Mouse (Mus musculus) midbrain, embryonic 15.5 days (tissue): ENCODE results near the gene Rsf1. TPM values are rescaled to one million over a fixed set of nuclear protein-coding genes. Genes with fewer than 3 reads are reported as not detected.

Source experiments
- ATAC-seq: fragments of 200-750 bp; cut with Nextera tagmentation; replicated peaks from 2 replicates; pipeline ENCODE4 v1.8.0; 2017; ENCODE audit warnings: moderate TSS enrichment
- H3K27ac ChIP-seq: fragments of 300-500 bp; sonication (generic); 2 replicates; pipeline ENCODE4 v1.5.1; 2015; ENCODE audit warnings: mild to moderate bottlenecking, inconsistent platforms
- H3K27me3 ChIP-seq: fragments of 300-500 bp; sonication (generic); replicated peaks from 2 replicates; pipeline ENCODE4 v1.6.1; 2015; ENCODE audit warnings: inconsistent platforms
- H3K36me3 ChIP-seq: fragments of 300-500 bp; sonication (generic); replicated peaks from 2 replicates; pipeline ENCODE4 v1.6.1; 2015; ENCODE audit warnings: inconsistent platforms
- H3K4me1 ChIP-seq: fragments of 300-500 bp; sonication (generic); 2 replicates; pipeline ENCODE4 v1.6.1; 2015; ENCODE audit warnings: inconsistent platforms
- H3K4me2 ChIP-seq: fragments of 300-500 bp; sonication (generic); 2 replicates; pipeline ENCODE4 v1.6.1; 2015; ENCODE audit warnings: inconsistent platforms, mild to moderate bottlenecking, moderate library complexity
- H3K4me3 ChIP-seq: fragments of 300-500 bp; sonication (generic); 2 replicates; pipeline ENCODE4 v1.5.1; 2015; ENCODE audit warnings: mild to moderate bottlenecking, inconsistent platforms
- H3K9ac ChIP-seq: fragments of 300-500 bp; sonication (generic); 2 replicates; pipeline ENCODE4 v1.6.1; 2015; ENCODE audit warnings: mild to moderate bottlenecking, inconsistent platforms
- H3K9me3 ChIP-seq: fragments of 300-500 bp; sonication (generic); 2 replicates; pipeline ENCODE4 v1.6.1; 2016; ENCODE audit warnings: inconsistent platforms
- WGBS: fragments of 180-500 bp; shearing (Covaris S2); methylation state at CpG from one replicate; pipeline ENCODE4 v1.1.7; 2015; ENCODE audit warnings: mixed read lengths; 5-methylcytosine and 5-hydroxymethylcytosine counted together
- polyA plus RNA-seq: library from polyadenylated mRNA; unstranded; fragments of >200 nt; fragmentation: Nextera tagmentation; extraction: Ambion mirVana; gene quantifications from 2 replicates; pipeline ENCODE4 v1.2.1, GENCODE M21; 2015

The Rsf1 gene
- polyA plus RNA-seq, 1 experiment from 2014 or later: 30.1 TPM

DNA sequence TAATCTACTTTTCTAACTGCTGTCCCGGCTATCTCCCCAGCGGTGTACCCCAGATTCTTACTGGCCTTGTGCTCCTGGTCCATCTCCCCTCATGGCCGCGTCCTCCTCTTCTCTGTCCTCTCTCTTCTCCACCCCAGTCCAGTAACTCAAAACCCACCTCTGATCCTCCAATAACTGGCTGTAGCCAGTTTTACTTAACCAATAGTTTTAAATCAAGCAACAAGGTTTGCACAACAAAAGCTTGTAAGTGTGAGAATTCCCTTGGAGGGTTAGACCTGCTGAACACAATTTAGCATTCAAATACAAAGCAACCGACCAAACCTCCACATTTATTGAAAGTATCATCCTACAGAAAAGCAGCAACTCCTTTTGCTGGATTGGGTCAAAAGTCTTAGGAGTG, 68.0 kb downstream of the Rsf1 start:
- Histone ChIP-seq H3K4me3 (no peak overlapping the region), H3K27ac (no peak overlapping the region), H3K27me3 (no peaks in the 10 kb centered on the region), H3K4me2 (no peak overlapping the region), H3K9ac (no peak overlapping the region), H3K9me3 (no peaks in the 10 kb centered on the region), H3K36me3 (no peaks in the 10 kb centered on the region), H3K4me1 (0 out of 2 replicates have a peak, but pooled peaks cover under 1% of the 10 kb centered on the region)
- 92% methylated on average over 5 of the region's 5 CpGs for WGBS
- no peak for ATAC-seq

- H3K27me3 ChIP-seq: no peaks in the 10 kb centered on the region
- no peak for ATAC-seq
- H3K27ac ChIP-seq: no peak overlapping the region
- no peak overlapping the region for H3K9ac ChIP-seq
- no peak overlapping the region for H3K4me3 ChIP-seq
- no peaks in the 10 kb centered on the region for H3K9me3 ChIP-seq
- no peaks in the 10 kb centered on the region for H3K4me1 ChIP-seq
- no peaks in the 10 kb centered on the region; the same call in 1 of the 2 replicates for H3K36me3 ChIP-seq
- WGBS: 91% methylated on average over 4 of the region's 4 CpGs
- no peak overlapping the region for H3K4me2 ChIP-seq
Observed at GRCm38 (mm10) chr7:97650729-97651128, 71.0 kb downstream of the Rsf1 start.

DNA sequence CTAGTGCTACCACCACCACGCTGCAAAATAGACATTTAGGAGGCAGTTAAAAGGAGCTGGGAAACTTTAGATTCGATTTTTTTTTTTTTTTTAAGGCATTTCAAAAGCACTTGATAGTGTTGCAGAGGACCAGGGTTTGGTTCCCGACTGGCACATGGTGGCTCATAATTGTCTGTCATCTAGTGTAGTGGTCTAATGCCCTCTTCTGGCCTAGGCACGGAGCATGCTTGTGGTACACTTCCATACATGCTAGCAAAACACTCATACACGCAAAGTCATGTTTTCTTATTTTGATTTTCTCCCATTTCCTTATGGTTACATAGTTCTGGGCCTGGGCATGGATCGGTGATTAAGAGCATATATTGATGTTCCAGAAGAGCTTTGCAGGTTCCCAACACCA, 76.5 kb downstream of the Rsf1 start:
- 93% methylated on average over 6 of the region's 6 CpGs for WGBS
- no peaks in the 10 kb centered on the region for H3K27me3 ChIP-seq
- no peak overlapping the region for H3K4me2 ChIP-seq
- ATAC-seq: no peak
- H3K4me1 ChIP-seq: no peaks in the 10 kb centered on the region
- no peak overlapping the region for H3K4me3 ChIP-seq
- no peak overlapping the region for H3K27ac ChIP-seq
- H3K9me3 ChIP-seq: no peaks in the 10 kb centered on the region
- no peaks in the 10 kb centered on the region; the same call in 1 of the 2 replicates for H3K36me3 ChIP-seq
- no peak overlapping the region for H3K9ac ChIP-seq

DNA sequence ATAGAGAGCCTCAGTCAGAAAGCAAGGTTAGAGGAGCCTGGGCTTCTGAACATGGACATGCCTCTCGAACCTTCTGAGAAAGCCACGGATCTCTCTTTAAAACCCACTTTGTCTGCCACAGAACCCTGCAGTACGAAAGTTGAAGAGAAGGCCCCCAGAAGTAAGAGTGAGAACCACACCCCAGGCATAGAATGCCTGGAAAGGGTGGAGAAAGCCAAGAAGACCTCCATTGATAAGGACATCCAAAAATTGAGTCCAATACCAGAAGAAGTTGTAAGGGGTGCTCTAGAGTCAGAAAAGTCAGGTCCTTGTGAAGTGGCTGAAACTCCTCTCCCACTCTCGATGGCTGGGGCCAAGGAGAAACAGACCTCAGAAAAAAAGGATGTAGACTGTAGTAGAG, 81.9 kb downstream of the Rsf1 start:
- no peak overlapping the region for H3K27ac ChIP-seq
- H3K27me3 ChIP-seq: no peaks in the 10 kb centered on the region
- no peak overlapping the region for H3K4me3 ChIP-seq
- no peaks in the 10 kb centered on the region for H3K4me1 ChIP-seq
- H3K9ac ChIP-seq: no peak overlapping the region
- H3K9me3 ChIP-seq: no peaks in the 10 kb centered on the region
- WGBS: 95% methylated on average over 4 of the region's 4 CpGs
- ATAC-seq: no peak
- H3K4me2 ChIP-seq: no peak overlapping the region
- peaks cover 17% of the 10 kb centered on the region; the same call in 1 of the 2 replicates for H3K36me3 ChIP-seq

GRCm38 (mm10) chr7:97679239-97679638, 99.5 kb downstream of the Rsf1 start:
- Histone ChIP-seq H3K9me3 (no peaks in the 10 kb centered on the region), H3K4me2 (no peak overlapping the region), H3K4me1 (no peaks in the 10 kb centered on the region), H3K4me3 (no peak overlapping the region), H3K36me3 (peaks cover 28% of the 10 kb centered on the region), H3K27me3 (no peaks in the 10 kb centered on the region), H3K27ac (no peak overlapping the region), H3K9ac (no peak overlapping the region)
- ATAC-seq: no peak
- WGBS: 21% methylated on average over 1 of the region's 1 CpGs

DNA sequence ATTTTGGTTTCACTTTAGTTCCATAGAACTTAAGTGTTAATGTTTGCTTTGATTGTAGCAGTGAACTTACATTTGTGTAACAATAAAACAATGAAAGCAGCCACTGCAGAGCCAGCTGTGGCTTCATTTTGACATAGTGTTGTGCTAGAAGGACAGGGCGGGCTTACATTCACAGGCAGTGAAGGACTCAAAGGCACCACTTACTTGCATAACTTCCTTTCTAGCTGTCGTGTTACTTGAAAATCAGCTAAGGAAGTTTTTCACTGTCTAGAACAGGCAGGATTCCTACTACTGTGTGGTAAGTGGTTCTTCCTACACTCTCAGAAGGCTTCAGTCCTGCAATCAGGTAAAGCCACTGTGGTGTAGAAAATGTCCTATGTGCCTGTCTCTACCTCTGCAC, 108.1 kb downstream of the Rsf1 start:
- no peak overlapping the region for H3K27ac ChIP-seq
- H3K9ac ChIP-seq: no peak overlapping the region
- H3K36me3 ChIP-seq: peaks cover 27% of the 10 kb centered on the region
- no peaks in the 10 kb centered on the region for H3K27me3 ChIP-seq
- no peaks in the 10 kb centered on the region for H3K4me1 ChIP-seq
- 92% methylated on average over 2 of the region's 2 CpGs for WGBS
- no peaks in the 10 kb centered on the region for H3K9me3 ChIP-seq
- no peak overlapping the region for H3K4me3 ChIP-seq
- H3K4me2 ChIP-seq: no peak overlapping the region
- no peak for ATAC-seq

DNA sequence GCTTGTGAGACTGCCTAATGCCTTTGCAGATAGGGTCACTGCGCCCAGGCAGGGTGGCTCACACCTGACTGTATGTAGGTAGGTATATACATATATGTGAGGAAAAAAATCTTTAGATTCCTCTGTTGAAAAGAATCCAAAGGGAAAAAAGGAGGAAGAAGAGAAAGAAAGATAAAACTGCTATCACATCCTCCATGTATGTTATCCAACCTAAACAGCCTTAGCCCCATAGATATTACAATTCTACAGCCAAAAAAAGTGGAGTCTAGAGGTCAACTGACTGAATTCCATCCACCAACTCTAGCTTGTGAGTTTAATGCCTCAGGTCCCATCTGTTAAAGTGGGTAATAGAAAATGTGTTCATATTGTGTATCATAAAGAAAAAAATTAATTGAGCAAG, 115.8 kb downstream of the Rsf1 start:
- Histone ChIP-seq H3K4me3 (peak overlapping the region; percentile 93; the same call in 1 of the 2 replicates), H3K9ac (no peak overlapping the region; the same call in 1 of the 2 replicates), H3K4me2 (peak overlapping the region; percentile 79; the same call in 1 of the 2 replicates), H3K27me3 (no peaks in the 10 kb centered on the region), H3K4me1 (peaks cover 24% of the 10 kb centered on the region), H3K27ac (no peak overlapping the region), H3K36me3 (peaks cover 10% of the 10 kb centered on the region; the same call in 1 of the 2 replicates), H3K9me3 (no peaks in the 10 kb centered on the region)
- WGBS: 100% methylated on average over 1 of the region's 1 CpGs
- ATAC-seq: no peak

DNA sequence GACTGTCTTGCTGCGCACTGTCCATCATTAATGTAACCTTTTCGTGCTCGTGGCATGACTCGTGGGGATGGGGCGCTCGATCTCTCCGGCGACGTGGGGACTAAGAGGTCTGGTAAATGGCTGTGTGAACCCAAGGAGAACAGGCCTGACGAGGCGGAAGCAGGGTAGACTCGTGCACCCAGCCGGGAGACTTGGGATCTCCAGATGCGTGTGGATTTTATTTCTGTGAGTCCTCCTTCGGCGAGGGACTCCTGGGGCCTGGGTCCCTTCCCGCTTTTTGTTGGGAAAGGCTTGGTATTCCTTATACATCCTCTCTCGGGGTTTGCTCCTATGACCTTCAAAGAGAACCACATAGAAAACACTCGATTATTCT, 116.4 kb downstream of the Rsf1 start:
- Histone ChIP-seq H3K9ac (peak overlapping the region; percentile 47; the same call in 1 of the 2 replicates), H3K27ac (peak overlapping the region; percentile 82), H3K9me3 (no peaks in the 10 kb centered on the region), H3K36me3 (peaks cover 10% of the 10 kb centered on the region; the same call in 1 of the 2 replicates), H3K4me3 (peak overlapping the region; percentile 93), H3K4me2 (peak overlapping the region; percentile 79), H3K27me3 (no peaks in the 10 kb centered on the region), H3K4me1 (peaks cover 24% of the 10 kb centered on the region)
- peak; percentile 83 for ATAC-seq
- 30% methylated on average over 19 of the region's 19 CpGs for WGBS

DNA sequence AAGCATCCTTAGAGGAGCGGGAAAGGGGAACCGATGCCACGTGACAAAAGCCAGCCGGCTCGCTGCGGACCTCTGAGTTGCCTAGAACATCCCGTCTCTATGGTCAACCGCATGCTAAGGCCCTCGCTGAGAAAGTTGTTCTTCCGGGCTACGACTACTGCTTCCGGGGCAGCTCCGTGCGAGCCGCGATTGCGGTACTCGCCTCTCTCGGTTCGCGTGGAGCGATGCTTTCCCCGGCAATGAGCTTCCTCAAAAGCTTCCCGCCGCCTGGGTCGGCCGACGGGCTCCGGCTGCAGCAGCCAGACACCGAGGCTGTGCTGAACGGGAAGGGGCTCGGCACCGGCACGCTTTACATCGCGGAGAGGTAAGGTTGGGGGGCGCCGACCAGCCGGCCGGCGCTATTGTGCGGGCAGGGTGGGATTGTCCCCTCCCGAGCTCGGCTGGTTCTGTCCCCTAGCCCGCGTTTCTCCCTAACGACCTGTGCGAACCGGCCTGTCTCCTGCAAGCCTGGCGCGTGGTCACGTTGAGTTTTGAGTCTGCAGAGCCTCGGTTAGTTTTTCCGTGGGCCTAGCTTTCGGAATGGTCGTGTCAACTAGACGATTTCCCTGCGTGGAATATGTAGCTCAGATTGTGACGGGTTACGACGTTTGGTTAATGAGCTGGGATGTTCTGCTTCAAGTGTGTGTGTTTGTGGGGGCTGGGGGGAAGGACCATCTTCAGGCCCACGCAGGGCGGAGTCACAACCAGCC, 117.0 kb downstream of the Rsf1 start, which contains the start of gene Clns1a:
Gene Clns1a, plus strand, starts transcription at position 129 of the 749 bp plus-strand sequence.
- Histone ChIP-seq H3K4me3 (peak within 1 kb of the TSS; percentile 93), H3K36me3 (peaks cover 10% of the 10 kb centered on the region; the same call in 1 of the 2 replicates), H3K9me3 (no peaks in the 10 kb centered on the region), H3K27ac (peak within 1 kb of the TSS; percentile 82), H3K9ac (peak within 1 kb of the TSS; percentile 79), H3K4me1 (peaks cover 24% of the 10 kb centered on the region), H3K27me3 (no peaks in the 10 kb centered on the region), H3K4me2 (peak within 1 kb of the TSS; percentile 79)
- peak; percentile 99 for ATAC-seq
- WGBS: under 1% methylated on average over 63 of the region's 63 CpGs

GRCm38 (mm10) chr7:97700173-97700572, 120.5 kb downstream of the Rsf1 start:
- H3K27me3 ChIP-seq: no peaks in the 10 kb centered on the region
- ATAC-seq: no peak
- H3K4me3 ChIP-seq: no peak overlapping the region
- no peak overlapping the region for H3K27ac ChIP-seq
- 93% methylated on average over 4 of the region's 4 CpGs for WGBS
- H3K4me1 ChIP-seq: peaks cover 23% of the 10 kb centered on the region
- H3K9me3 ChIP-seq: no peaks in the 10 kb centered on the region
- H3K4me2 ChIP-seq: no peak overlapping the region
- peaks cover 10% of the 10 kb centered on the region; the same call in 1 of the 2 replicates for H3K36me3 ChIP-seq
- H3K9ac ChIP-seq: no peak overlapping the region

DNA sequence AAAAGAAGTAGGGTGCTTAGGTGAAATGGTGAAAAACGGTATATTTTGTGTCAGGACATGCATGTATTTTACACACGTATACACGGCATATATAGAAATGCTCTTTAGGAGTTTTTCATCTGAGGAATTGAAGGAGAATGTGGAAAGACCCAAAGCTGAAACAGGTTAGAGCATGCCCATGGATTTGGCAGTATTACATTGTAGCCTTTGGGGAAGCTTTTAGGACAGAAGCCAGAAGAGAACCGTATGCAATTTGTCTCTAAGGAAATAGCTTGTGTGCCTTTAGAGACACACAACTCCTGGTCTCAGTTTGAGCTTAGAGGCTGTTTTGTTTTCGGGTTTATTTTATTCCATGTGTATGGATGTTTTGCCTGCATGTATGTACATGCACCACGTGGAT, 121.4 kb downstream of the Rsf1 start:
- H3K4me1 ChIP-seq: peaks cover 14% of the 10 kb centered on the region
- no peak for ATAC-seq
- H3K27me3 ChIP-seq: no peaks in the 10 kb centered on the region
- H3K9me3 ChIP-seq: no peaks in the 10 kb centered on the region
- no peak overlapping the region for H3K27ac ChIP-seq
- 88% methylated on average over 6 of the region's 6 CpGs for WGBS
- H3K9ac ChIP-seq: no peak overlapping the region
- H3K4me3 ChIP-seq: no peak overlapping the region
- no peak overlapping the region for H3K4me2 ChIP-seq
- peaks cover 10% of the 10 kb centered on the region; the same call in 1 of the 2 replicates for H3K36me3 ChIP-seq

GRCm38 (mm10) chr7:97707123-97707522, 127.4 kb downstream of the Rsf1 start:
- no peak overlapping the region for H3K9ac ChIP-seq
- no peak overlapping the region for H3K4me2 ChIP-seq
- H3K36me3 ChIP-seq: no peaks in the 10 kb centered on the region
- no peak for ATAC-seq
- H3K27me3 ChIP-seq: no peaks in the 10 kb centered on the region
- H3K27ac ChIP-seq: no peak overlapping the region
- no peak overlapping the region for H3K4me3 ChIP-seq
- H3K4me1 ChIP-seq: no peaks in the 10 kb centered on the region
- H3K9me3 ChIP-seq: no peaks in the 10 kb centered on the region
- 80% methylated on average over 4 of the region's 4 CpGs for WGBS

DNA sequence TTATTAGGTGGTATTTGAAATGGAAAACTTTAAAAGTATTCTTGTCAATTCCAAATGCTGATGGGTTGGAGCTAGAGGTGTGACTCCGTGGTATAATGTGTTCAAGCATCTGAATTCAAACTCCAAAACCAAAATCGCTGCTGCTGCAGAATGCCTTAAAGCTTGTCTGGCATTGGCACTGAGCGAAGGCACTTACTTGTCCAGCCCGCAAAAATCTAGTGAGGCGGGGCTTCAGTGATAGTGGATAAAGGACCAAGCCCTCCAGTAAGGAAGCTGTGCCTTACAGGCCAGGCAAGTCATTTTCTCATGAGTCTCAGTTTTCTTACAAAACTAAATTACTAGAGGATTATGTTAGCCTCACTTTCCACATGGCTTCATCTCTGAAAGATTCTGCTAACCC, 128.1 kb downstream of the Rsf1 start:
- no peak for ATAC-seq
- no peaks in the 10 kb centered on the region for H3K9me3 ChIP-seq
- no peak overlapping the region for H3K9ac ChIP-seq
- 93% methylated on average over 5 of the region's 5 CpGs for WGBS
- no peak overlapping the region for H3K27ac ChIP-seq
- H3K27me3 ChIP-seq: no peaks in the 10 kb centered on the region
- H3K4me1 ChIP-seq: no peaks in the 10 kb centered on the region
- no peak overlapping the region for H3K4me2 ChIP-seq
- peaks cover 4% of the 10 kb centered on the region; the same call in 1 of the 2 replicates for H3K36me3 ChIP-seq
- no peak overlapping the region for H3K4me3 ChIP-seq
